Mouse (Mus musculus): ENCODE results near the gene 4833427G06Rik. TPM values are rescaled to one million over a fixed set of nuclear protein-coding genes. Genes with fewer than 3 reads are reported as not detected.
A peak's percentile ranks its signal among the peaks of the same experiment; 100 is the strongest.

Gene 4833427G06Rik
- polyA plus RNA-seq, 1 experiment from 2014 or later = not detected

- H3K4me3 ChIP-seq (ENCODE audit: low read length) = no peak overlapping the region
- H3K4me1 ChIP-seq (ENCODE audit: control insufficient read depth, insufficient read depth, low read length) = no peaks in the 10 kb centered on the region
- H3K9me3 ChIP-seq (ENCODE audit: control insufficient read depth, low read length) = no peaks in the 10 kb centered on the region
- no peaks in the 10 kb centered on the region for H3K36me3 ChIP-seq (ENCODE audit: control insufficient read depth, insufficient read depth, low read length)
- WGBS = 74% methylated on average over 6 of the region's 6 CpGs
- no peak for ATAC-seq
- no peak overlapping the region for H3K4me2 ChIP-seq (ENCODE audit: low read depth, low read length)
- H3K27me3 ChIP-seq (replicated peaks; ENCODE audit: control insufficient read depth, insufficient read depth, low read length) = no peaks in the 10 kb centered on the region
- H3K27ac ChIP-seq (ENCODE audit: low read length) = no peak overlapping the region
- no peak overlapping the region for H3K9ac ChIP-seq (ENCODE audit: low read depth, low read length)
Observed at GRCm38 (mm10) chr9:51042136-51042535, 59.7 kb downstream of the 4833427G06Rik start.

- peak; percentile 65 for ATAC-seq
- Histone ChIP-seq H3K27ac (ENCODE audit: low read length) (no peak overlapping the region), H3K9me3 (ENCODE audit: control insufficient read depth, low read length) (no peaks in the 10 kb centered on the region), H3K36me3 (ENCODE audit: control insufficient read depth, insufficient read depth, low read length) (no peaks in the 10 kb centered on the region), H3K4me3 (ENCODE audit: low read length) (no peak overlapping the region), H3K4me2 (ENCODE audit: low read depth, low read length) (no peak overlapping the region), H3K4me1 (ENCODE audit: control insufficient read depth, insufficient read depth, low read length) (no peaks in the 10 kb centered on the region), H3K27me3 (replicated peaks; ENCODE audit: control insufficient read depth, insufficient read depth, low read length) (no peaks in the 10 kb centered on the region), H3K9ac (ENCODE audit: low read depth, low read length) (no peak overlapping the region)
- 79% methylated on average over 7 of the region's 7 CpGs for WGBS
Observed at GRCm38 (mm10) chr9:51041491-51041980, 60.3 kb downstream of the 4833427G06Rik start.

GRCm38 (mm10) chr9:51032785-51033529 lies 68.9 kb downstream of the 4833427G06Rik start:
- H3K4me3 ChIP-seq (ENCODE audit: low read length) = no peak overlapping the region
- no peak overlapping the region for H3K4me2 ChIP-seq (ENCODE audit: low read depth, low read length)
- H3K27ac ChIP-seq (ENCODE audit: low read length) = no peak overlapping the region
- ATAC-seq = no peak
- no peaks in the 10 kb centered on the region for H3K27me3 ChIP-seq (replicated peaks; ENCODE audit: control insufficient read depth, insufficient read depth, low read length)
- no peaks in the 10 kb centered on the region for H3K9me3 ChIP-seq (ENCODE audit: control insufficient read depth, low read length)
- no peak overlapping the region for H3K9ac ChIP-seq (ENCODE audit: low read depth, low read length)
- 82% methylated on average over 3 of the region's 3 CpGs for WGBS
- no peaks in the 10 kb centered on the region for H3K4me1 ChIP-seq (ENCODE audit: control insufficient read depth, insufficient read depth, low read length)
- no peaks in the 10 kb centered on the region for H3K36me3 ChIP-seq (ENCODE audit: control insufficient read depth, insufficient read depth, low read length)

GRCm38 (mm10) chr9:51032291-51032690 lies 69.6 kb downstream of the 4833427G06Rik start:
- no peaks in the 10 kb centered on the region for H3K4me1 ChIP-seq (ENCODE audit: control insufficient read depth, insufficient read depth, low read length)
- H3K4me3 ChIP-seq (ENCODE audit: low read length) = no peak overlapping the region
- no peak overlapping the region for H3K9ac ChIP-seq (ENCODE audit: low read depth, low read length)
- no peak for ATAC-seq
- no peak overlapping the region for H3K27ac ChIP-seq (ENCODE audit: low read length)
- H3K4me2 ChIP-seq (ENCODE audit: low read depth, low read length) = no peak overlapping the region
- no peaks in the 10 kb centered on the region for H3K36me3 ChIP-seq (ENCODE audit: control insufficient read depth, insufficient read depth, low read length)
- 69% methylated on average over 8 of the region's 8 CpGs for WGBS
- H3K9me3 ChIP-seq (ENCODE audit: control insufficient read depth, low read length) = no peaks in the 10 kb centered on the region
- H3K27me3 ChIP-seq (replicated peaks; ENCODE audit: control insufficient read depth, insufficient read depth, low read length) = no peaks in the 10 kb centered on the region

GRCm38 (mm10) chr9:51031603-51032002 lies 70.3 kb downstream of the 4833427G06Rik start:
- Histone ChIP-seq H3K4me3 (ENCODE audit: low read length) (no peak overlapping the region), H3K27me3 (replicated peaks; ENCODE audit: control insufficient read depth, insufficient read depth, low read length) (no peaks in the 10 kb centered on the region), H3K4me1 (ENCODE audit: control insufficient read depth, insufficient read depth, low read length) (no peaks in the 10 kb centered on the region), H3K9ac (ENCODE audit: low read depth, low read length) (no peak overlapping the region), H3K4me2 (ENCODE audit: low read depth, low read length) (no peak overlapping the region), H3K36me3 (ENCODE audit: control insufficient read depth, insufficient read depth, low read length) (no peaks in the 10 kb centered on the region), H3K27ac (ENCODE audit: low read length) (no peak overlapping the region), H3K9me3 (ENCODE audit: control insufficient read depth, low read length) (no peaks in the 10 kb centered on the region)
- no peak for ATAC-seq
- 52% methylated on average over 6 of the region's 6 CpGs for WGBS

MicroRNA genes within 50 kb of the gene (microRNA counts, 519-probe panel; counts per million panel counts)
- 1,808 counts per million, percentile 30 among the panel's probes with 10 or more counts for microRNA mmu-miR-34b-3p
- 1,880 counts per million, percentile 36 among the panel's probes with 10 or more counts for microRNA mmu-miR-34b-5p
- 3,528 counts per million, percentile 90 among the panel's probes with 10 or more counts for microRNA mmu-miR-34c

Small RNA genes lying within 50 kb of the gene (microRNA-seq; reads per million reads assigned to microRNA genes)
- 17.3 reads per million, percentile 28 among the genes with 10 or more reads in this experiment for gene Mir34b
- gene Mir34c = 459 reads per million, percentile 67 among the genes with 10 or more reads in this experiment

Other genes starting within 250 kb of the 4833427G06Rik start
- gene Sik2, start 93.0 kb downstream of the 4833427G06Rik start, polyA plus RNA-seq (2015; fragmentation: Nextera tagmentation; extraction: Ambion mirVana) = 12.7 and 13.6 TPM in 2 replicates
- gene Btg4, start 41.2 kb downstream of the 4833427G06Rik start, polyA plus RNA-seq (2015; fragmentation: Nextera tagmentation; extraction: Ambion mirVana) = not detected in 2 replicates
- 3.2 and 3.3 TPM in 2 replicates for gene Layn, start 25.0 kb downstream of the 4833427G06Rik start, polyA plus RNA-seq (2015; fragmentation: Nextera tagmentation; extraction: Ambion mirVana)
- 0.01 TPM in 1 of 2 replicates, not detected in the other for gene Gm32742, start 63.4 kb upstream of the 4833427G06Rik start, polyA plus RNA-seq (2015; fragmentation: Nextera tagmentation; extraction: Ambion mirVana)
- 0.07 and 0.10 TPM in 2 replicates for gene Pou2af1, start 111.6 kb upstream of the 4833427G06Rik start, polyA plus RNA-seq (2015; fragmentation: Nextera tagmentation; extraction: Ambion mirVana)
- 1.4 and 2.1 TPM in 2 replicates for gene Colca2, start 176.5 kb upstream of the 4833427G06Rik start, polyA plus RNA-seq (2015; fragmentation: Nextera tagmentation; extraction: Ambion mirVana)
- 0.18 TPM in 1 of 2 replicates, not detected in the other for gene 1810046K07Rik, start 226.8 kb upstream of the 4833427G06Rik start, polyA plus RNA-seq (2015; fragmentation: Nextera tagmentation; extraction: Ambion mirVana)